Mouse (Mus musculus): ENCODE measurements around the gene Bap1.

DNA sequence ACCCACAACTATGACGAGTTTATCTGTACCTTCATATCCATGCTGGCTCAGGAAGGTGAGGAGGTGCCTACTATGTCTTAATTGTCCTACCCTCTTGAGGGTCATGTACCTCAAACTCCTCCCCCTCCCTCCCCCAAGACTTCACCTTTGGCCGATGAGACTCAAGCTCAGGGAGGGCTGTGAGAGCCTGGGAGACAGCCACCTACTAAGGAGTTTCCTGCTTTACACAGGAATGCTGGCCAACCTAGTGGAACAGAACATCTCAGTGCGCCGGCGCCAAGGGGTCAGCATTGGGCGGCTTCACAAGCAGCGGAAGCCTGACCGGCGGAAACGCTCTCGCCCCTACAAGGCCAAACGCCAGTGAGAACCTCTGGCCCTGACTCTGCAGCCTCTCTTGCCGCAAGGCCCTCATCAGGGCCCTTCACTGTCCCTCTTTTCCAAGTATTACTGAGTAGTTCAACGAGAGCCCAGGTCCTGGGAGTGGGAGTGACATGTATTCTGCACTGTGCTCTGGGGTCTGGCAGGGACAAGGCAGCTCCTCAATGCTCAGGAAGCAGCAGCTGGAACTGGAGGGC lies 7.3 kb downstream of the Bap1 start:
- TF ChIP-seq POLR2A (IDR thresholded peaks at IDR 0.05; ENCODE audit: insufficient read depth, low read length), result no peak
- no peak for TF ChIP-seq CTCF (IDR thresholded peaks at IDR 0.05; ENCODE audit: low read depth, low read length)
- no peak for TF ChIP-seq EP300 (IDR thresholded peaks at IDR 0.05; ENCODE audit: insufficient read depth, low read depth, low read length)

All from ES-Bruce4 (cell line).